Mouse (Mus musculus) CD8-positive naive resting alpha-beta T cell, adult 2 months (primary cell): ENCODE results near the gene Ms4a5.
"Not testable (repeated sequence)": the region's sequence is repeated elsewhere in the genome, so short reads cannot be mapped to it uniquely, and the experiment has no call there.

ENCODE experiments used
- DNase-seq, 2 experiments: peaks; one replicate each; pipeline ENCODE4 v3.0.0; 2022; ENCODE audit warnings: low read depth in 2 of 2, low spot score in 2 of 2

Ms4a5 gene

GRCm38 (mm10) chr19:11283773-11284172 is at the start of gene Ms4a5:
Ms4a5 (minus strand) TSS chr19:11283873.
- DNase-seq = no peak

- DNase-seq = no peak
Measured at GRCm38 (mm10) chr19:11321123-11321522, 37.5 kb upstream of the Ms4a5 start.

- no peak for DNase-seq
Measured at GRCm38 (mm10) chr19:11316786-11317185, 33.1 kb upstream of the Ms4a5 start.

- no peak for DNase-seq
Measured at GRCm38 (mm10) chr19:11314354-11314753, 30.7 kb upstream of the Ms4a5 start, which contains the start of gene Ms4a14. Ms4a14 (minus strand) TSS chr19:11314454.

- no peak for DNase-seq
Measured at GRCm38 (mm10) chr19:11308888-11309287, 25.2 kb upstream of the Ms4a5 start.

GRCm38 (mm10) chr19:11299529-11299928 is 15.9 kb upstream of the Ms4a5 start:
- not testable (repeated sequence) for DNase-seq

- no peak for DNase-seq
Measured at GRCm38 (mm10) chr19:11298939-11299338, 15.3 kb upstream of the Ms4a5 start.

GRCm38 (mm10) chr19:11293616-11294015 is 9.9 kb upstream of the Ms4a5 start:
- DNase-seq = not testable (repeated sequence)

GRCm38 (mm10) chr19:11292990-11293389 is 9.3 kb upstream of the Ms4a5 start:
- DNase-seq = peak; percentile 1 to 11

- DNase-seq = no peak
Measured at GRCm38 (mm10) chr19:11280223-11280622, 3.5 kb downstream of the Ms4a5 start.

GRCm38 (mm10) chr19:11276431-11276830 is 7.2 kb downstream of the Ms4a5 start:
- no peak for DNase-seq

- DNase-seq = no peak
Measured at GRCm38 (mm10) chr19:11266956-11267355, 16.7 kb downstream of the Ms4a5 start.

GRCm38 (mm10) chr19:11266052-11266845 is 17.4 kb downstream of the Ms4a5 start, which contains the start of gene Ms4a1:
Ms4a1 (minus strand) TSS chr19:11266241.
- DNase-seq = no peak

- DNase-seq = no peak
Measured at GRCm38 (mm10) chr19:11264602-11265185, 19.0 kb downstream of the Ms4a5 start.

GRCm38 (mm10) chr19:11263549-11263948 is 20.1 kb downstream of the Ms4a5 start:
- no peak for DNase-seq

GRCm38 (mm10) chr19:11262932-11263331 is 20.7 kb downstream of the Ms4a5 start:
- not testable (repeated sequence) for DNase-seq

GRCm38 (mm10) chr19:11261522-11261921 is 22.2 kb downstream of the Ms4a5 start:
- DNase-seq = no peak

- DNase-seq = no peak
Measured at GRCm38 (mm10) chr19:11244230-11244629, 39.4 kb downstream of the Ms4a5 start.

GRCm38 (mm10) chr19:11242560-11242959 is 41.1 kb downstream of the Ms4a5 start:
- no peak for DNase-seq

- DNase-seq = no peak
Measured at GRCm38 (mm10) chr19:11235820-11236219, 47.9 kb downstream of the Ms4a5 start.

- no peak for DNase-seq
Measured at GRCm38 (mm10) chr19:11234921-11235735, 48.5 kb downstream of the Ms4a5 start.

GRCm38 (mm10) chr19:11234244-11234643 is 49.4 kb downstream of the Ms4a5 start:
- no peak for DNase-seq
